Mouse (Mus musculus): Measurements from ENCODE around the gene Tmem101. TPM values are rescaled to one million over a fixed set of nuclear protein-coding genes. Genes with fewer than 3 reads are reported as not detected.

Gene Tmem101
- polyA plus RNA-seq, 1 experiment from 2014 or later = 32.8 TPM

- ATAC-seq (ENCODE audit: low FRiP score, low TSS enrichment) = peak; percentile 81
- Histone ChIP-seq H3K4me1 (ENCODE audit: control insufficient read depth, insufficient read depth, low read length) (0 out of 2 replicates have a peak, but pooled peaks cover 17% of the 10 kb centered on the region), H3K9ac (replicated peaks; ENCODE audit: low read length) (peak within 1 kb of the TSS; percentile 71), H3K9me3 (ENCODE audit: control insufficient read depth, low read length) (no peaks in the 10 kb centered on the region), H3K4me2 (ENCODE audit: low read length) (peak within 1 kb of the TSS; percentile 65), H3K4me3 (replicated peaks; ENCODE audit: low read depth, low read length) (peak within 1 kb of the TSS; percentile 52), H3K36me3 (ENCODE audit: control insufficient read depth, insufficient read depth, low read length) (peaks cover 23% of the 10 kb centered on the region), H3K27me3 (ENCODE audit: control insufficient read depth, insufficient read depth, low read length) (no peaks in the 10 kb centered on the region), H3K27ac (replicated peaks; ENCODE audit: low read depth, low read length) (peak within 1 kb of the TSS; percentile 75)
- 2% methylated on average over 50 of the region's 50 CpGs for WGBS
- peak; percentile 94 for DNase-seq
Observed at GRCm38 (mm10) chr11:102189461-102190436, 33.5 kb upstream of the Tmem101 start, which contains the start of gene G6pc3. Gene G6pc3 (plus strand): TSS chr11:102189620.

- Histone ChIP-seq H3K36me3 (ENCODE audit: control insufficient read depth, insufficient read depth, low read length) (peaks cover 16% of the 10 kb centered on the region), H3K4me1 (ENCODE audit: control insufficient read depth, insufficient read depth, low read length) (peaks cover 21% of the 10 kb centered on the region; the same call in 1 of the 2 replicates), H3K4me2 (ENCODE audit: low read length) (peak overlapping the region; percentile 65), H3K27me3 (ENCODE audit: control insufficient read depth, insufficient read depth, low read length) (no peaks in the 10 kb centered on the region), H3K27ac (replicated peaks; ENCODE audit: low read depth, low read length) (no peak overlapping the region), H3K9me3 (ENCODE audit: control insufficient read depth, low read length) (no peaks in the 10 kb centered on the region), H3K9ac (replicated peaks; ENCODE audit: low read length) (peak overlapping the region; percentile 71; the same call in 1 of the 2 replicates), H3K4me3 (replicated peaks; ENCODE audit: low read depth, low read length) (peak overlapping the region; percentile 52)
- no peak for DNase-seq
- 67% methylated on average over 6 of the region's 6 CpGs for WGBS
- no peak for ATAC-seq (ENCODE audit: low FRiP score, low TSS enrichment)
Observed at GRCm38 (mm10) chr11:102188980-102189379, 32.8 kb upstream of the Tmem101 start.

- peaks cover 28% of the 10 kb centered on the region; the same call in 1 of the 2 replicates for H3K4me1 ChIP-seq (ENCODE audit: control insufficient read depth, insufficient read depth, low read length)
- H3K9me3 ChIP-seq (ENCODE audit: control insufficient read depth, low read length) = no peaks in the 10 kb centered on the region
- H3K4me3 ChIP-seq (replicated peaks; ENCODE audit: low read depth, low read length) = no peak overlapping the region
- H3K4me2 ChIP-seq (ENCODE audit: low read length) = no peak overlapping the region
- DNase-seq (no peak), ATAC-seq (ENCODE audit: low FRiP score, low TSS enrichment) (no peak)
- 77% methylated on average over 1 of the region's 1 CpGs for WGBS
- no peak overlapping the region for H3K27ac ChIP-seq (replicated peaks; ENCODE audit: low read depth, low read length)
- H3K27me3 ChIP-seq (ENCODE audit: control insufficient read depth, insufficient read depth, low read length) = no peaks in the 10 kb centered on the region
- H3K36me3 ChIP-seq (ENCODE audit: control insufficient read depth, insufficient read depth, low read length) = peaks cover 11% of the 10 kb centered on the region
- no peak overlapping the region for H3K9ac ChIP-seq (replicated peaks; ENCODE audit: low read length)
Observed at GRCm38 (mm10) chr11:102186235-102186634, 30.0 kb upstream of the Tmem101 start.

DNA sequence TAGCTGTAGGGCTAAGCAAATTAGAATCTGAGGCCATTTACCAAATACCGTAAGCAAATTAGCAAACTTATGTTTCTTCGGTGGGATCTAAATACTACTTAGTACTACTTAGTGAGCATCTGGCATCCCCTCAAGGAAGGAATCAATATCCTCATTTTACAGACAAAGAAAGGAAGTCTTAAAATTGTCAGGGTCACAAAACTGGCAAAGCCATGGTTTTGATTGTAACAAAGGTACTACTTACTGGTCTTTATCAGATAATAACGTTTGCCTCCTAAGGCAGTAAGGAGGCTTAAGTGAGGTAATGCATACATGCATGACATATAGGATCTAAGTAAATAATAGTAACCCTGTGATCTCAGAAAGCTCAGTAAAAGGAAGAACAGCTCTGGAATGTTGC, 29.5 kb upstream of the Tmem101 start:
- peaks cover 17% of the 10 kb centered on the region for H3K36me3 ChIP-seq (ENCODE audit: control insufficient read depth, insufficient read depth, low read length)
- H3K4me1 ChIP-seq (ENCODE audit: control insufficient read depth, insufficient read depth, low read length) = peaks cover 23% of the 10 kb centered on the region; the same call in 1 of the 2 replicates
- H3K9ac ChIP-seq (replicated peaks; ENCODE audit: low read length) = peak overlapping the region; percentile 86; the same call in 1 of the 2 replicates
- peak overlapping the region; percentile 77 for H3K4me2 ChIP-seq (ENCODE audit: low read length)
- H3K4me3 ChIP-seq (replicated peaks; ENCODE audit: low read depth, low read length) = peak overlapping the region; percentile 88
- no peak for DNase-seq
- 57% methylated on average over 3 of the region's 3 CpGs for WGBS
- ATAC-seq (ENCODE audit: low FRiP score, low TSS enrichment) = no peak
- H3K27ac ChIP-seq (replicated peaks; ENCODE audit: low read depth, low read length) = peak overlapping the region; percentile 96
- no peaks in the 10 kb centered on the region for H3K9me3 ChIP-seq (ENCODE audit: control insufficient read depth, low read length)
- no peaks in the 10 kb centered on the region for H3K27me3 ChIP-seq (ENCODE audit: control insufficient read depth, insufficient read depth, low read length)

- peaks cover 25% of the 10 kb centered on the region for H3K36me3 ChIP-seq (ENCODE audit: control insufficient read depth, insufficient read depth, low read length)
- peak within 1 kb of the TSS; percentile 77 for H3K4me2 ChIP-seq (ENCODE audit: low read length)
- H3K27me3 ChIP-seq (ENCODE audit: control insufficient read depth, insufficient read depth, low read length) = no peaks in the 10 kb centered on the region
- ATAC-seq (ENCODE audit: low FRiP score, low TSS enrichment) (peak; percentile 91), DNase-seq (peak; percentile 98)
- under 1% methylated on average over 70 of the region's 70 CpGs for WGBS
- H3K9me3 ChIP-seq (ENCODE audit: control insufficient read depth, low read length) = no peaks in the 10 kb centered on the region
- H3K4me1 ChIP-seq (ENCODE audit: control insufficient read depth, insufficient read depth, low read length) = peaks cover 17% of the 10 kb centered on the region; the same call in 1 of the 2 replicates
- H3K4me3 ChIP-seq (replicated peaks; ENCODE audit: low read depth, low read length) = peak within 1 kb of the TSS; percentile 88
- peak within 1 kb of the TSS; percentile 86 for H3K9ac ChIP-seq (replicated peaks; ENCODE audit: low read length)
- H3K27ac ChIP-seq (replicated peaks; ENCODE audit: low read depth, low read length) = peak within 1 kb of the TSS; percentile 96
Observed at GRCm38 (mm10) chr11:102184646-102185495, 28.7 kb upstream of the Tmem101 start, which contains the start of gene Lsm12. Gene Lsm12 (minus strand): TSS chr11:102185296.

DNA sequence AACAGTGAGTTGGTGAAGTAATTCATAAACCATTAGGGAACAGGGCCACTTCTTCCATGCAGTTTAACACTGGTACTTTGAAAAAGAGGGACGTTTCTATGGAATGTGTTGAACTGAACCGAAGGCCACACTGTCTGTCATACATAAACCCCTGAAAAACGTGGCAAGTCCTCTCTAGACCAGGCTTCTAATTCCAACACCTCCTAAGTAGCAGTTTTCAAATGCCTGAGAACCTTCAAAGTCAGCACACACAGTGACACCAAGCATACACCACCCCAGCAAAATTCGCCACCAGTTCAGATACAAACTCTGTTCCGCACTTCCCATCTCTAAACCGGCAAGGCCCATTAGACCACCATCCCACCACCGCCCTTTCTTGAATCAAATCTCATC, 28.0 kb upstream of the Tmem101 start:
- Histone ChIP-seq H3K27me3 (ENCODE audit: control insufficient read depth, insufficient read depth, low read length) (no peaks in the 10 kb centered on the region), H3K27ac (replicated peaks; ENCODE audit: low read depth, low read length) (peak overlapping the region; percentile 96), H3K4me3 (replicated peaks; ENCODE audit: low read depth, low read length) (peak overlapping the region; percentile 88), H3K9me3 (ENCODE audit: control insufficient read depth, low read length) (no peaks in the 10 kb centered on the region), H3K4me2 (ENCODE audit: low read length) (peak overlapping the region; percentile 77), H3K9ac (replicated peaks; ENCODE audit: low read length) (peak overlapping the region; percentile 86), H3K36me3 (ENCODE audit: control insufficient read depth, insufficient read depth, low read length) (peaks cover 27% of the 10 kb centered on the region), H3K4me1 (ENCODE audit: control insufficient read depth, insufficient read depth, low read length) (peaks cover 17% of the 10 kb centered on the region; the same call in 1 of the 2 replicates)
- DNase-seq (no peak), ATAC-seq (ENCODE audit: low FRiP score, low TSS enrichment) (no peak)
- 6% methylated on average over 7 of the region's 7 CpGs for WGBS

DNA sequence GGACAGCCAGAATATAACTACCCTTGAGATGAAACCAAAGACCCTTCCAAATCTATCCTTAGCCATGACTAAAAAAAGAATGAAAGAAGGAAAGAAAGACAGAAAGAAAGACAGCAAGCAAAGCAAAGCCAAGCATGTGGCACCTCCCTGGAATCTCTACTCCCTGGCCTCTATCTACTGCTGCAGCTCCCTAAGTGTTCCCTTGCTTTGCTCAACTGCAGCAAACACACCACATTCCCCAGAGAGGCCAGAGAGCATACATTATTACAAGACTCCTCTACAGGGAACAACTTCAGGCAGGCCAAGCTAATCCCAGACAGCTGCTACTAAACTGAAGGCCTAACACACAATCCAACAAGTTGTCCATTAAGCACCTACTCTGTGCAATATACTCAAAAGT, 23.6 kb upstream of the Tmem101 start:
- Histone ChIP-seq H3K4me2 (ENCODE audit: low read length) (no peak overlapping the region), H3K4me3 (replicated peaks; ENCODE audit: low read depth, low read length) (no peak overlapping the region), H3K27me3 (ENCODE audit: control insufficient read depth, insufficient read depth, low read length) (no peaks in the 10 kb centered on the region), H3K9me3 (ENCODE audit: control insufficient read depth, low read length) (no peaks in the 10 kb centered on the region), H3K27ac (replicated peaks; ENCODE audit: low read depth, low read length) (no peak overlapping the region), H3K36me3 (ENCODE audit: control insufficient read depth, insufficient read depth, low read length) (peaks cover 53% of the 10 kb centered on the region), H3K9ac (replicated peaks; ENCODE audit: low read length) (no peak overlapping the region), H3K4me1 (ENCODE audit: control insufficient read depth, insufficient read depth, low read length) (peaks cover 12% of the 10 kb centered on the region; the same call in 1 of the 2 replicates)
- no peak for ATAC-seq (ENCODE audit: low FRiP score, low TSS enrichment)
- no peak for DNase-seq

DNA sequence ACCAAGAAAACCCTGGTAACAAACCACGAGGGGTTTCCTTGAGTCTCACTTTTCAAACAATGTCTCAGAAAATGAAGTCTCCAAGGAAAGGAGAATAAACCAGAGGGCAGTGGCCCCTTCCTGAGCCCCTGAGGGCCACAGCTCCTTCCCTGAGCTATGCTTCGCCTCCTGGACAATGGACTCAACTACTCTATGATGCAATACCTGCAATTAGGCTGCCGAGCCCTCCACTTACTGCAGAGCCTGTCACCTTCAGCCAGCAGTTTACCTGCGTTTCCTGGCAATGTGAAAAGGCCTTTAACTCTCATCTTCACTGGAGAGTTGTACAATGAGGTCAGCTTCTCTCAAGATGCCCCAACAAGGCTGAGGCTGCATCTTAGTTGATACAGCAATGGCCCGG, 12.5 kb upstream of the Tmem101 start:
- no peak for DNase-seq
- Histone ChIP-seq H3K36me3 (ENCODE audit: control insufficient read depth, insufficient read depth, low read length) (peaks cover 55% of the 10 kb centered on the region), H3K9ac (replicated peaks; ENCODE audit: low read length) (no peak overlapping the region), H3K27me3 (ENCODE audit: control insufficient read depth, insufficient read depth, low read length) (no peaks in the 10 kb centered on the region), H3K9me3 (ENCODE audit: control insufficient read depth, low read length) (no peaks in the 10 kb centered on the region), H3K4me2 (ENCODE audit: low read length) (no peak overlapping the region), H3K4me3 (replicated peaks; ENCODE audit: low read depth, low read length) (no peak overlapping the region), H3K4me1 (ENCODE audit: control insufficient read depth, insufficient read depth, low read length) (no peaks in the 10 kb centered on the region), H3K27ac (replicated peaks; ENCODE audit: low read depth, low read length) (no peak overlapping the region)
- WGBS = 93% methylated on average over 5 of the region's 5 CpGs
- ATAC-seq (ENCODE audit: low FRiP score, low TSS enrichment) = no peak

Data from midbrain, embryonic 14.5 days (tissue).